Mouse (Mus musculus): ENCODE results near the gene Ndufa6.

Ndufa6 gene

DNA sequence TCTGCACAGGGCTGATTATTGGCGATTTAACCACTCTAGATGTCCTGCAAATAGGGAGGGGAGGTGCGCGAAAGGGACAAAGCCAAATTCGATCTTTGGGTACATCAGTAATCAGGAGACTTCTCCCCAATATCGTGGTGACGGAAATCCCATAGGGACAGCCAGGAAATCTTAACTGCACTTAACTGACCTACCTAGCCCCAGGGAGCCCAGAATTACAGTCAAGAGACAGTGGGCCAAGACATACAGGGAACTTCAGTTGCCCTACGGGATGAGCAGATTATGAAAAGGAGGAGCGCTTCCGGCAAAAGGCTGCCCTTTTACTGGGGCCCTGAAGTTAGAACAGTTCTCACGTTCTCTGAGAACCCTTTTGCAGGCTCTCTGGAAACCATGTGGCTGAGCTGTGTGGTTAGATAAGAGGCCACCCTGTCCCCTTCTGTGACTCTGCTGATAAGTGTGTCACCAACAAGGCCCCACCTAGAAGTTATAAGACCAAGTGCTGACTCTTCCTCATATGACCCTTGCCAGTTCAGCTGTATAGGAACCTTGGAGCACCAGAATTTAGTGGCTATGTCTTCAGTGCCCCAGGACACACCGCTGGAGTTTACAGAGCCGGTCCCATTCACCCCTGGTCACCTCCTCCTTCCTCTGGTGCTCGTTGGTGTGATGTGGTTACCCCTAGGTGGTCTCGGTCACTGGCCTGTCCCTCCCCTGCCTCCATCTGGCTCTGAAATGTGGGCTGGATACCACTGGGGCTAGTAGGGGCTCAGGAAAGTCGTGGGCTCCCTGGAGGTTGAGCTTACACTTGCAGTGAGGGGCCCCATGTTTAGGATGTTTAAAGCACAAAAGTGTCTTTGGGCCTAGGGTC is 12.2 kb downstream of the Ndufa6 start:
- no peak for DNase-seq (ENCODE audit: low spot score in 2 of 2)

- DNase-seq (ENCODE audit: low spot score in 2 of 2), result no peak
These were observed 13.1 kb downstream of the Ndufa6 start for GRCm38 (mm10) chr15:82341036-82341501.

GRCm38 (mm10) chr15:82340414-82341035 is 13.6 kb downstream of the Ndufa6 start:
- DNase-seq (ENCODE audit: low spot score in 2 of 2), result no peak

GRCm38 (mm10) chr15:82339634-82340254 is 14.4 kb downstream of the Ndufa6 start:
- DNase-seq (ENCODE audit: low spot score in 2 of 2), result no peak

DNA sequence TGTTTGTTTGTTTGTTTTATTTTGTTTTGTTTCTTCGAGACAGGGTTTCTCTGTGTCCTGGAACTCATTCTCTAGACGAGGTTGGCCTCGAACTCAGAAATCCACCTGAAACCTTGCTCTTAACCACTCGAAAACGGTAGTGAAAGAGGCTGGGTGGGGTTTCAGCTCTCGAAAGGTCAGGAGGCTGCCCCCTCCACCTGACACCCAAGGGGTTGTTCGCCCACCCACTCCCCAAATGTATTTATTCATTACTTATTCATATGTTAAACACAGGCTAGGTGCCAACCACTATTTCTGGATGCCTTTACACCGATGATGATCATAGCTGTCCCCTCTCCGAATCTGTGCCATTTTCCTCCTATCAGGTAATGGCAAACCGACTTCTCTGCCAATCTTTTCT is 15.0 kb downstream of the Ndufa6 start:
- DNase-seq (ENCODE audit: low spot score in 2 of 2), result no peak

DNA sequence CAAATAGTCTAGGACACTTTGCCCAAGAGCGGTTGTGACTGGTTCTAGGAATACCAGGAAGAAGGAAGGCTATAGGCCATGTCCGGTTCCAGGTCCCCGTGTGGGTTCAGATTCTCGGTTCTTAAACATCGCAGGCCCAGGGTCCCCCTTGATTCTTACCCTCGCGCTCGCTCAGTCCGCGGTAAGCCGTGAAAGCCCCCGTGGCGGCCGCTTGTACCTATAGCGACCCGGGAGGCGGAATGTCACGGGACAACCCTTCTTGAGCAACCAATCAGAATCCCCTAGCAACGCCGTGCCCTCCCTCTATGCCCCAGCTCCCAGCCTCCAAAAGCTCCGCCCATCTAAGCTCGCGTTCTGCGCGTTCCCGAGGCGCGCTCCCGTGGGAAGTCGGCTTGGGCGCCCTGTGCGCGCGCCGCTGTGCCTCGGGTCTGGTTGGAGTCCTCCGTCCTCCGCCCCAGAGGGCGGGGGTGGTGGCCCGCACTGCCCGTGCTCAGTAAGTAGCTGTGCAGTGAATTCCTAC is 15.5 kb downstream of the Ndufa6 start, which contains the start of the genes Naga, Pheta2 and Smdt1:
TSS of gene Naga (minus strand) at position 333 of the 520 bp plus-strand sequence.
TSS of gene Pheta2 (plus strand) at position 350 of the 520 bp plus-strand sequence.
TSS of gene Smdt1 (plus strand) at position 367 of the 520 bp plus-strand sequence.
- DNase-seq (ENCODE audit: low spot score in 2 of 2), result peak; percentile 90 to 92

GRCm38 (mm10) chr15:82337875-82338274 is 16.2 kb downstream of the Ndufa6 start:
- no peak for DNase-seq (ENCODE audit: low spot score in 2 of 2)

GRCm38 (mm10) chr15:82336629-82337028 is 17.5 kb downstream of the Ndufa6 start:
- DNase-seq (ENCODE audit: low spot score in 2 of 2), result no peak

DNA sequence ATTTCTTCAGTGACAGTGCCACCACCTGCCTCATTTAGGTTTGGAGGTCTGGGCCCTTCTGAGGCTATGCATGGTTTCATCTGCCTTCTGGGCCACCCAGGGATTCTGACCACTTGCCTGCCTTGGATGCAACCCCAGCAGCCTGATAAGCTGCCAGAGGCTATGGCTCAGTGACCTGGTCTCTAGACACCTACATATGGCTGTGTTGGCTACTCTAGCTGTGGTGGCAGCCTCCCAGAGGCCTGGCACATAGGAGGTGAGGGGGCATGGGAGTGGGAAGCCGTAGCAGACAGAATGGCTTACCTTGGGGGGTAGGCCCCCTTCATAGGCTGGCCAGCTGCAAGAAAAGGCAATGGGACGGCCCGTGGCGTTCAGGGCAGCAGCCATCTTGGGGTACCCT is 18.9 kb downstream of the Ndufa6 start:
- no peak for DNase-seq (ENCODE audit: low spot score in 2 of 2)

DNA sequence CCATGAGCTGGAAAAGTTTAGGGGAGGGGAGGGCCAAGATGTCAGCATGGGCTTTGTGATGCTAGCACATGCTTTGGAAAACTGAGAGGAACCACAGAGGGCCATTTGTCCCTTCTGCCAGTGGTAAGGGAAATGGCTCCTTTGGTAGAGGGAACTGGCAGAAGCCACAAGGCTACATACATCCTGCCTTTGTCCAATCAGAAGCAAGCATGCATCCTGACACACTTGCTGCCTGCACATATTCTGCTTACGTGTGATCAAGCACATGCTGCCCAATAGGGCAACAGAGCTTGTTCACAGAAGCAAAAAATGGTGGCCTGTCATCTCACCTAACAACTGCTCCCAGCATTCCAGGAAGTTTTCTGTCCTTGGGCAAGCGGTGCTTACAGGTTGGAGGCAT is 28.7 kb downstream of the Ndufa6 start:
- no peak for DNase-seq (ENCODE audit: low spot score in 2 of 2)

GRCm38 (mm10) chr15:82322195-82322594 is 31.9 kb downstream of the Ndufa6 start:
- no peak for DNase-seq (ENCODE audit: low spot score in 2 of 2)

DNA sequence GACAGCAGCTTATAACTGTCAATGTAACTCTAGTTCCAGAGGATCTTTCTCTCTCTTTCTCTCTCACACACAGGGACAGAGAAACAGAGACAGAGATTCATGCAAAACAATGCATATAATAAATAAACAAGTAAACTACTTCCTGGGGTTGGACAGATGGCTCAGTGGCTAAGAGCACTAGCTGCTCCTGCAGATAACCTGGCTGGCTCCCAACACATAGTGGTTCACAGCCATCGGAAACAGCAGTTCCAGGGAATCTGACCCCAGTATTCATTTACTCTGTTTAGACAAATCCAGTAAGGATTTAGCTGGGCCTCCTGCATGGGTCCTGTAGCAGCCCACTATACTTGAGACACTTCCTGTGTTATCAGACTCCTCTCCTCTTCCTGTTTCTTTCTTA is 34.5 kb downstream of the Ndufa6 start:
- no peak for DNase-seq (ENCODE audit: low spot score in 2 of 2)

- no peak for DNase-seq (ENCODE audit: low spot score in 2 of 2)
These were observed 36.3 kb downstream of the Ndufa6 start for GRCm38 (mm10) chr15:82317839-82318238.

GRCm38 (mm10) chr15:82308416-82308815 is 45.7 kb downstream of the Ndufa6 start:
- DNase-seq (ENCODE audit: low spot score in 2 of 2), result no peak

DNA sequence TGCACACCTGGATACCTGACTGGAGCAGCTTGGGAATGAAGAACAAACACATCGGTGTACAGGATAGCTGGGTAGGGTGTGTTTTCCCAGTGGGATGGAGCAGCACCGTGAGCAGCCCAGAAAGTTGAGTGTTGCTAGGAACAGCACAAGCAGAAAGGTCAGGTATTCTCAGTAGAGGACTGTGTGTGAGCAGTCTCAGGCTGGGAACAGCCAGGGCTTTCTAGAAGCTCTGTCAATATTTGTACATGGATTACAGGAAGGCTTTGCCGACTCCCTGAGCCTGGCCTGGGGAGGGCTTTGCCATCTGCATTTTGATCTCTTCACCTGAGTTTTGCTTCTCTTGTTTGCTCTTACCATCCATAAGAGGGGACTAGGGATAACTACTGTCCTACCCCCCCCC is 47.0 kb downstream of the Ndufa6 start:
- no peak for DNase-seq (ENCODE audit: low spot score in 2 of 2)
